Mouse (Mus musculus): ENCODE data around the gene Insr. TPM values are rescaled to one million over a fixed set of nuclear protein-coding genes. Genes with fewer than 3 reads are reported as not detected.

The Insr gene
- total and polyA plus RNA-seq, 3 experiments: 5.3 to 7.6 TPM; not detected in 1

GRCm38 (mm10) chr8:3249886-3250285 lies 29.5 kb downstream of the Insr start:
- Histone ChIP-seq H3K4me1 (ENCODE audit: control insufficient read depth in 1 of 2, insufficient read depth in 2 of 2, low read length in 2 of 2) (no peaks in the 10 kb centered on the region), H3K4me3 (ENCODE audit: control insufficient read depth in 1 of 2, insufficient read depth in 1 of 2, low read depth in 2 of 2, low read length in 2 of 2) (no peak overlapping the region), H3K27ac (ENCODE audit: control insufficient read depth, low read depth, low read length) (no peak overlapping the region), H3K27me3 (ENCODE audit: control insufficient read depth in 1 of 2, insufficient read depth in 2 of 2, low read length in 2 of 2) (no peaks in the 10 kb centered on the region), H3K36me3 (ENCODE audit: control insufficient read depth in 1 of 2, insufficient read depth in 2 of 2, low read length in 2 of 2) (no peaks in the 10 kb centered on the region; a peak in 1 of 4 replicates), H3K9me3 (replicated peaks; ENCODE audit: insufficient read depth, low read length) (no peaks in the 10 kb centered on the region), H3K79me2 (ENCODE audit: control insufficient read depth, insufficient read depth, low read length, poor library complexity) (no peaks in the 10 kb centered on the region), H3K9ac (ENCODE audit: control insufficient read depth, low read depth, low read length, poor library complexity, severe bottlenecking) (no peak overlapping the region)
- DNase-seq (ENCODE audit: low read depth, low spot score): no peak
- TF ChIP-seq MAZ (IDR thresholded peaks at IDR 0.05; ENCODE audit: low read depth, low read length): no peak
- no peak for TF ChIP-seq MAX (IDR thresholded peaks at IDR 0.05; ENCODE audit: low read length)
- no peak for TF ChIP-seq UBTF (IDR thresholded peaks at IDR 0.05; ENCODE audit: borderline replicate concordance, insufficient read depth, low read depth, low read length)
- no peak for TF ChIP-seq MYB (IDR thresholded peaks at IDR 0.05; ENCODE audit: low read depth, low read length)
- no peak for TF ChIP-seq ZC3H11A (IDR thresholded peaks at IDR 0.05; ENCODE audit: low read depth, low read length)
- TF ChIP-seq TBP (IDR thresholded peaks at IDR 0.05; ENCODE audit: low read depth, low read length): no peak

- no peak overlapping the region for H3K4me3 ChIP-seq (ENCODE audit: control insufficient read depth in 1 of 2, insufficient read depth in 1 of 2, low read depth in 2 of 2, low read length in 2 of 2)
- H3K4me1 ChIP-seq (ENCODE audit: control insufficient read depth in 1 of 2, insufficient read depth in 2 of 2, low read length in 2 of 2): no peaks in the 10 kb centered on the region
- H3K27ac ChIP-seq (ENCODE audit: control insufficient read depth, low read depth, low read length): no peak overlapping the region
- no peaks in the 10 kb centered on the region; a peak in 1 of 4 replicates for H3K36me3 ChIP-seq (ENCODE audit: control insufficient read depth in 1 of 2, insufficient read depth in 2 of 2, low read length in 2 of 2)
- DNase-seq (ENCODE audit: low read depth, low spot score): no peak
- H3K9me3 ChIP-seq (replicated peaks; ENCODE audit: insufficient read depth, low read length): no peaks in the 10 kb centered on the region
- H3K27me3 ChIP-seq (ENCODE audit: control insufficient read depth in 1 of 2, insufficient read depth in 2 of 2, low read length in 2 of 2): no peaks in the 10 kb centered on the region
- no peak overlapping the region for H3K9ac ChIP-seq (ENCODE audit: control insufficient read depth, low read depth, low read length, poor library complexity, severe bottlenecking)
- no peak for TF ChIP-seq USF1 (IDR thresholded peaks at IDR 0.05; ENCODE audit: low read depth, low read length)
- no peaks in the 10 kb centered on the region for H3K79me2 ChIP-seq (ENCODE audit: control insufficient read depth, insufficient read depth, low read length, poor library complexity)
Observed at GRCm38 (mm10) chr8:3248704-3249103, 30.7 kb downstream of the Insr start.

GRCm38 (mm10) chr8:3247129-3247528 lies 32.3 kb downstream of the Insr start:
- DNase-seq (ENCODE audit: low read depth, low spot score): no peak

More at GRCm38 (mm10) chr8:3247129-3247528, 32.3 kb downstream of the Insr start:
- Histone ChIP-seq H3K4me1 (ENCODE audit: control insufficient read depth in 1 of 2, insufficient read depth in 2 of 2, low read length in 2 of 2) (no peaks in the 10 kb centered on the region), H3K9ac (ENCODE audit: control insufficient read depth, low read depth, low read length, poor library complexity, severe bottlenecking) (no peak overlapping the region), H3K4me3 (ENCODE audit: control insufficient read depth in 1 of 2, insufficient read depth in 1 of 2, low read depth in 2 of 2, low read length in 2 of 2) (no peak overlapping the region), H3K27ac (ENCODE audit: control insufficient read depth, low read depth, low read length) (no peak overlapping the region), H3K9me3 (replicated peaks; ENCODE audit: insufficient read depth, low read length) (no peaks in the 10 kb centered on the region), H3K27me3 (ENCODE audit: control insufficient read depth in 1 of 2, insufficient read depth in 2 of 2, low read length in 2 of 2) (no peaks in the 10 kb centered on the region), H3K79me2 (ENCODE audit: control insufficient read depth, insufficient read depth, low read length, poor library complexity) (no peaks in the 10 kb centered on the region), H3K36me3 (ENCODE audit: control insufficient read depth in 1 of 2, insufficient read depth in 2 of 2, low read length in 2 of 2) (no peaks in the 10 kb centered on the region)
- TF ChIP-seq ZC3H11A (IDR thresholded peaks at IDR 0.05; ENCODE audit: low read depth, low read length) (no peak), GATA1 (IDR thresholded peaks at IDR 0.05; ENCODE audit: low read depth, low read length) (no peak), ZMIZ1 (IDR thresholded peaks at IDR 0.05; ENCODE audit: low read depth, low read length) (no peak), SMC3 (IDR thresholded peaks at IDR 0.05; ENCODE audit: low read depth, low read length) (no peak), ETS1 (IDR thresholded peaks at IDR 0.05; ENCODE audit: low read depth, low read length) (no peak), MXI1 (IDR thresholded peaks at IDR 0.05; ENCODE audit: low read depth, low read length) (no peak), TAL1 (IDR thresholded peaks at IDR 0.05; ENCODE audit: low read length) (no peak), MAZ (IDR thresholded peaks at IDR 0.05; ENCODE audit: low read depth, low read length) (no peak), JUND (IDR thresholded peaks at IDR 0.05; ENCODE audit: low read depth, low read length) (no peak), MYC (IDR thresholded peaks at IDR 0.05; ENCODE audit: low read depth, low read length) (no peak), E2F4 (IDR thresholded peaks at IDR 0.05; ENCODE audit: borderline replicate concordance, low read depth, low read length) (no peak), MYB (IDR thresholded peaks at IDR 0.05; ENCODE audit: low read depth, low read length) (no peak), USF1 (IDR thresholded peaks at IDR 0.05; ENCODE audit: low read depth, low read length) (no peak), MAX (IDR thresholded peaks at IDR 0.05; ENCODE audit: low read length) (no peak), ZKSCAN1 (IDR thresholded peaks at IDR 0.05; ENCODE audit: low read depth, low read length) (no peak), POLR2AphosphoS2 (IDR thresholded peaks at IDR 0.05; ENCODE audit: low read length) (no peak), TCF12 (IDR thresholded peaks at IDR 0.05; ENCODE audit: low read depth, low read length) (no peak), CTCF (IDR thresholded peaks at IDR 0.05 in 2 of 3, conservative IDR thresholded peaks at IDR 0.05 in 1 of 3; ENCODE audit: control insufficient read depth in 1 of 3, insufficient read depth in 1 of 3, low read depth in 2 of 3, low read length in 3 of 3, poor library complexity in 1 of 3, severe bottlenecking in 1 of 3) (no peak)
